Mouse (Mus musculus) limb, embryonic 11.5 days (tissue): Measurements from ENCODE around the gene Baiap2l1. TPM values are rescaled to one million over a fixed set of nuclear protein-coding genes. Genes with fewer than 3 reads are reported as not detected.

Source experiments
- ATAC-seq: fragments of 200-750 bp; cut with Nextera tagmentation; 2 replicates; pipeline ENCODE4 v1.8.0; 2017; ENCODE audit warnings: low read depth; ENCODE audit not compliant: insufficient number of reproducible peaks, low FRiP score, low TSS enrichment
- DNase-seq: peaks from one replicate; pipeline ENCODE4 v3.0.0-alpha.2; 2015; ENCODE audit warnings: low spot score
- H3K27ac ChIP-seq: fragments of 300-500 bp; sonication (generic); replicated peaks from 2 replicates; pipeline ENCODE4 v1.5.1; 2014; ENCODE audit warnings: low read depth, mild to moderate bottlenecking, low read length
- H3K27me3 ChIP-seq: fragments of 300-500 bp; sonication (generic); 2 replicates; pipeline ENCODE4 v1.6.1; 2014; ENCODE audit warnings: mild to moderate bottlenecking, low read length, mixed read lengths; ENCODE audit not compliant: control insufficient read depth, insufficient read depth
- H3K36me3 ChIP-seq: fragments of 300-500 bp; sonication (generic); 2 replicates; pipeline ENCODE4 v1.6.1; 2014; ENCODE audit warnings: mild to moderate bottlenecking, low read length, moderate library complexity, mixed read lengths; ENCODE audit not compliant: control insufficient read depth, insufficient read depth
- H3K4me1 ChIP-seq: fragments of 300-500 bp; sonication (generic); 2 replicates; pipeline ENCODE4 v1.6.1; 2014; ENCODE audit warnings: low read length, mixed read lengths; ENCODE audit not compliant: control insufficient read depth, insufficient read depth
- H3K4me2 ChIP-seq: fragments of 300-500 bp; sonication (generic); 2 replicates; pipeline ENCODE4 v1.6.1; 2014; ENCODE audit warnings: low read depth, mild to moderate bottlenecking, moderate library complexity; ENCODE audit not compliant: severe bottlenecking
- H3K4me3 ChIP-seq: fragments of 300-500 bp; sonication (generic); 2 replicates; pipeline ENCODE4 v1.5.1; 2014; ENCODE audit warnings: low read depth, low read length
- H3K9ac ChIP-seq: fragments of 300-500 bp; sonication (generic); 2 replicates; pipeline ENCODE4 v1.6.1; 2014; ENCODE audit warnings: mild to moderate bottlenecking, low read length
- H3K9me3 ChIP-seq: fragments of 300-500 bp; sonication (generic); 2 replicates; pipeline ENCODE4 v1.6.1; 2016; ENCODE audit warnings: low read length; ENCODE audit not compliant: control insufficient read depth
- WGBS: fragments of 180-500 bp; shearing (Covaris S2); extraction: QIAGEN DNeasy Blood & Tissue Kit; methylation state at CpG from one replicate; pipeline ENCODE4 v1.1.7; 2014; 5-methylcytosine and 5-hydroxymethylcytosine counted together
- polyA plus RNA-seq: library from polyadenylated mRNA; unstranded; fragments of >200 nt; fragmentation: Nextera tagmentation; extraction: Ambion mirVana; gene quantifications from 2 replicates; pipeline ENCODE4 v1.2.1, GENCODE M21; 2014

Baiap2l1 gene
- polyA plus RNA-seq, 1 experiment from 2014 or later: 4.0 TPM

GRCm38 (mm10) chr5:144234222-144234621, 123.7 kb downstream of the Baiap2l1 start:
- no peak overlapping the region for H3K27ac ChIP-seq
- peaks cover 2% of the 10 kb centered on the region; the same call in 1 of the 2 replicates for H3K9me3 ChIP-seq
- H3K9ac ChIP-seq: no peak overlapping the region
- H3K4me3 ChIP-seq: no peak overlapping the region
- no peak for DNase-seq
- H3K36me3 ChIP-seq: no peaks in the 10 kb centered on the region
- H3K4me1 ChIP-seq: no peaks in the 10 kb centered on the region
- no peak for ATAC-seq
- H3K4me2 ChIP-seq: no peak overlapping the region
- H3K27me3 ChIP-seq: no peaks in the 10 kb centered on the region
- 76% methylated on average over 6 of the region's 6 CpGs for WGBS

GRCm38 (mm10) chr5:144232531-144232930, 125.4 kb downstream of the Baiap2l1 start:
- Histone ChIP-seq H3K27ac (no peak overlapping the region), H3K9me3 (peaks cover 2% of the 10 kb centered on the region; the same call in 1 of the 2 replicates), H3K4me2 (no peak overlapping the region), H3K4me3 (no peak overlapping the region), H3K4me1 (no peaks in the 10 kb centered on the region), H3K27me3 (no peaks in the 10 kb centered on the region), H3K9ac (no peak overlapping the region), H3K36me3 (no peaks in the 10 kb centered on the region)
- DNase-seq (no peak), ATAC-seq (no peak)
- WGBS: 85% methylated on average over 5 of the region's 5 CpGs

- Histone ChIP-seq H3K27me3 (no peaks in the 10 kb centered on the region), H3K9ac (no peak overlapping the region), H3K4me2 (no peak overlapping the region), H3K27ac (no peak overlapping the region), H3K9me3 (peaks cover 2% of the 10 kb centered on the region; the same call in 1 of the 2 replicates), H3K36me3 (no peaks in the 10 kb centered on the region), H3K4me1 (no peaks in the 10 kb centered on the region), H3K4me3 (no peak overlapping the region)
- ATAC-seq (no peak), DNase-seq (no peak)
- WGBS: 82% methylated on average over 1 of the region's 1 CpGs
These were observed 126.5 kb downstream of the Baiap2l1 start for GRCm38 (mm10) chr5:144231410-144231809.

DNA sequence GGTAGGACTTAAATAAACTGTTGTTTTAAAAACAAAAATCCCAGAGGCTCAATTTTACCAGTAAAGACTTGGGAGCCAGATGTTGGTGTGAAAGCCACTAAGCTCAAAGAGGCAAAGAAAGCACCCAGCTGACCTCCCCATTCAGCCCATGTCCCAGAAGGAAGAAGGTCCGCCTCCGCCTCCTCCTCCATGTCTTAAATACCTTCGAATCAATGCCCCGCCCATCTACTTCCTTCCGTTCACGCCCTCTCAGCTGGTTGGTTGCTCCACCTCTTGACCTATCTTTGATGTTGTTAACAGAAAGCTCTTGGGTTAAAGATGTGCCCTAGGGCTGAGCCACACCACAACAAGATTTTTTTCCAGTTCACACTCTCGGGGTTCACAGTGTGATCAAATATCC, 127.7 kb downstream of the Baiap2l1 start:
- DNase-seq (no peak), ATAC-seq (no peak)
- Histone ChIP-seq H3K9ac (no peak overlapping the region), H3K27ac (no peak overlapping the region), H3K4me2 (no peak overlapping the region), H3K4me3 (no peak overlapping the region), H3K36me3 (no peaks in the 10 kb centered on the region), H3K9me3 (peaks cover 2% of the 10 kb centered on the region; the same call in 1 of the 2 replicates), H3K4me1 (no peaks in the 10 kb centered on the region), H3K27me3 (no peaks in the 10 kb centered on the region)
- 85% methylated on average over 7 of the region's 7 CpGs for WGBS

GRCm38 (mm10) chr5:144226220-144226619, 131.7 kb downstream of the Baiap2l1 start:
- Histone ChIP-seq H3K4me2 (no peak overlapping the region), H3K9me3 (no peaks in the 10 kb centered on the region), H3K27ac (no peak overlapping the region), H3K27me3 (no peaks in the 10 kb centered on the region), H3K4me3 (no peak overlapping the region), H3K4me1 (peaks cover 4% of the 10 kb centered on the region), H3K9ac (no peak overlapping the region), H3K36me3 (no peaks in the 10 kb centered on the region)
- ATAC-seq (no peak), DNase-seq (no peak)
- 22% methylated on average over 11 of the region's 11 CpGs for WGBS

- H3K4me3 ChIP-seq: peak overlapping the region; percentile 65
- H3K36me3 ChIP-seq: no peaks in the 10 kb centered on the region
- no peaks in the 10 kb centered on the region for H3K27me3 ChIP-seq
- H3K27ac ChIP-seq: no peak overlapping the region
- no peaks in the 10 kb centered on the region for H3K9me3 ChIP-seq
- H3K9ac ChIP-seq: peak overlapping the region; percentile 77
- 24% methylated on average over 18 of the region's 18 CpGs for WGBS
- DNase-seq: no peak
- no peak for ATAC-seq
- H3K4me2 ChIP-seq: peak overlapping the region; percentile 85
- H3K4me1 ChIP-seq: peaks cover 4% of the 10 kb centered on the region
These were observed 133.8 kb downstream of the Baiap2l1 start for GRCm38 (mm10) chr5:144223899-144224816.

GRCm38 (mm10) chr5:144223503-144223862, 134.4 kb downstream of the Baiap2l1 start, which contains the start of gene Tecpr1:
Tecpr1 (minus strand) TSS chr5:144223615.
- Histone ChIP-seq H3K27ac (no peak within 1 kb of the TSS), H3K4me1 (peaks cover 4% of the 10 kb centered on the region), H3K9me3 (no peaks in the 10 kb centered on the region), H3K9ac (peak within 1 kb of the TSS; percentile 77), H3K36me3 (no peaks in the 10 kb centered on the region), H3K27me3 (no peaks in the 10 kb centered on the region), H3K4me3 (peak within 1 kb of the TSS; percentile 65), H3K4me2 (peak within 1 kb of the TSS; percentile 85)
- ATAC-seq: peak; percentile 94
- WGBS: under 1% methylated on average over 37 of the region's 37 CpGs
- peak; percentile 95 for DNase-seq

DNA sequence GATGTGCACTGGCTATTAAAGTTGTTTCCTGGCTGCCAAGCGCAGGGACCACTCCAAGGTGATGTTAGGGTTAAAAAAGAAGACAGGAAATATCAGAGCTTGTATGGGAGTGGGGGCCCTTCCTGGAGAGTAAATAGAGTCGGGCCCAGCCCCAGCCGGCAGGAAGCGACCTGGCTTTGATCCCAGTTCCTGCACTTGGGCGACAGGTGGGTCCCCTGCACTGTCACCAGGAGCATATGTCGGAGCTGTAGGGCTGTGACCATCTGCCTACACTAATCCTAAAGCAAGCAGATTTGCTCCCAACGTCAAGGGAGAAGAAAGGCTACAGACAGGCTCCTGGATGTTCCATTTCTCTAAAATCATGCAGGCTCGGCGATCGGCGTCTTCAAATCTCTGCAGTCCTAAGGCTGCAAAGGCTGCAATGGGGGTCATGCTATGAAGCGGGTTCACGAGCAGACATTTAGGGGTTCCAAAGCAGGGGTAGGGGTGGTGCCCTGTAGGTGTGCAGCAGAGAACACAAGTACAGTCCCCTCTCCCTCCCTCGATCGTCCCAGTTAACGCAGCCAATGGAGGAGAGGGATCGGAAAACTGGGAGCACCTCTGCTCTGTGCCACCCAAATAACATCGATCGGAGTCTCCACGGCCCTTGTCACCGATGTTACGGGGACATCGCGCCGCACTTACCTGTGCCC, 135.0 kb downstream of the Baiap2l1 start:
- DNase-seq (peak; percentile 23), ATAC-seq (peak; percentile 48; the same call in 1 of the 2 replicates)
- WGBS: 2% methylated on average over 25 of the region's 25 CpGs
- Histone ChIP-seq H3K9me3 (no peaks in the 10 kb centered on the region), H3K4me3 (peak overlapping the region; percentile 65), H3K9ac (peak overlapping the region; percentile 63), H3K4me1 (peaks cover 4% of the 10 kb centered on the region), H3K4me2 (peak overlapping the region; percentile 85), H3K36me3 (no peaks in the 10 kb centered on the region), H3K27me3 (no peaks in the 10 kb centered on the region), H3K27ac (no peak overlapping the region)
